Mouse (Mus musculus): ENCODE results near the gene Gm17660. TPM values are rescaled to one million over a fixed set of nuclear protein-coding genes. Genes with fewer than 3 reads are reported as not detected.
A peak's percentile ranks its signal among the peaks of the same experiment; 100 is the strongest.

The Gm17660 gene
- polyA plus RNA-seq, 1 experiment from 2014 or later = not detected

DNA sequence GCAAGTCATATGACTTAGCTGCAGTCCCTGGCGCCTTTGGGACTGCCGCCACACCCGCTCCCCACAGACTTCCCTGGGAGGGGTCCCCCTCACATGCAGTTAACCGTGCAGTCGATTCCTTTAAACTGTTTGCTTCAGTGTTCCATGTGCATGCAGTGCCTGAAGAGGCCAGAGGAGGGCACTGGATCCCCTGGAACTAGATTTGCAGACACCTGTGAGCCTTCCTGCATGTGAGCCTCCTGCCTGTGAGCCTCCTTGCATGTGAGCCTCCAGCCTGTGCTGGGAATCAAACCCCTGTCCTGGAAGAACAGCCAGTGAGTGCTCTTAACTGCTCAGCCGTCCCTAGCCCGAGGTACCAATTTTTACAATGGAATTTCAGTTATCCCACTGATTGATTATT, 8.7 kb downstream of the Gm17660 start:
- H3K9ac ChIP-seq (ENCODE audit: low read depth, low read length) = no peak overlapping the region
- no peak overlapping the region for H3K4me2 ChIP-seq (ENCODE audit: low read depth, low read length)
- H3K9me3 ChIP-seq (ENCODE audit: control insufficient read depth, low read length) = no peaks in the 10 kb centered on the region
- 0 out of 2 replicates have a peak, but pooled peaks cover 4% of the 10 kb centered on the region for H3K36me3 ChIP-seq (ENCODE audit: control insufficient read depth, insufficient read depth, low read length)
- WGBS = 94% methylated on average over 7 of the region's 7 CpGs
- no peak for ATAC-seq
- H3K27ac ChIP-seq (ENCODE audit: low read length) = no peak overlapping the region
- no peaks in the 10 kb centered on the region for H3K27me3 ChIP-seq (replicated peaks; ENCODE audit: control insufficient read depth, insufficient read depth, low read length)
- 0 out of 2 replicates have a peak, but pooled peaks cover 2% of the 10 kb centered on the region for H3K4me1 ChIP-seq (ENCODE audit: control insufficient read depth, insufficient read depth, low read length)
- no peak overlapping the region for H3K4me3 ChIP-seq (ENCODE audit: low read length)

DNA sequence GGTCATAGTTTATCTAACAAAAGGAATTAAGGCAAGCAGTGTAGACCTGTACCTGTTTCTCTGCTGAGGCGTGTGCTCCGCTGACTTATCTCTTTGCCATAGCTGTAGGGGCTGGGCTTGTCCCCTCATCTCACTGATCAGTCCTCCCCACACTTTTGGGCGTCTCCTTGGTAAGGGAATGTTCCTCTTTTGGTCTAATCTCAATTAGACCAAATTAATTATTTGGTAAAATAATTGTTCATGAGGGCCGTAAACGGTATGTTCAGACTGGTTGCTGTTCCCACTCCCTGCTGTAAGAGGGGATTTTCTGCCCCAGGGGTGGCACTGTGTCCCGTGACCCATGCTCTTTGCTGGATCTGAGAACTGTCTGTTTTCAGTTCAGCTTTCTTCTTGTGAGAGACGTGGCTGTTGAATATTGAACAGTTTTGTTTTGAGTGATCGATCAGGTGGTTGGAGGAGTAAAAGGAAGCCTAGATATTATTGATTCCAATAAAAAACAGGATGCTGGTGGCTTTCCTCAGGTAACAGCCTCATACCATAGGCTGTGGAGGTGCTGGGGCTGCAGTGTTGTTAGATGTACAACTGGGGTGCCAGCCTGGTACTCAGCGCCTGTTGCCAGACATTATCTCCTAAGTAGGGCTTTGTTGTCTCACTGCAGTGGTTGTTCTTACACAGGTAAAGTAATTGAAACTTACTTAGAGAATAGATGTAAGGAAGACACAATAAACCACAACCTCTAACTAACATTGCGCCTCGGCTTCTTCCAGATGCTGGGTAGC, 14.4 kb downstream of the Gm17660 start:
- Histone ChIP-seq H3K4me3 (ENCODE audit: low read length) (no peak overlapping the region), H3K9ac (ENCODE audit: low read depth, low read length) (no peak overlapping the region), H3K27me3 (replicated peaks; ENCODE audit: control insufficient read depth, insufficient read depth, low read length) (no peaks in the 10 kb centered on the region), H3K9me3 (ENCODE audit: control insufficient read depth, low read length) (no peaks in the 10 kb centered on the region), H3K4me2 (ENCODE audit: low read depth, low read length) (no peak overlapping the region), H3K36me3 (ENCODE audit: control insufficient read depth, insufficient read depth, low read length) (peaks cover 12% of the 10 kb centered on the region), H3K27ac (ENCODE audit: low read length) (no peak overlapping the region), H3K4me1 (ENCODE audit: control insufficient read depth, insufficient read depth, low read length) (no peaks in the 10 kb centered on the region)
- ATAC-seq = peak; percentile 70; the same call in 1 of the 2 replicates
- WGBS = 91% methylated on average over 11 of the region's 11 CpGs

DNA sequence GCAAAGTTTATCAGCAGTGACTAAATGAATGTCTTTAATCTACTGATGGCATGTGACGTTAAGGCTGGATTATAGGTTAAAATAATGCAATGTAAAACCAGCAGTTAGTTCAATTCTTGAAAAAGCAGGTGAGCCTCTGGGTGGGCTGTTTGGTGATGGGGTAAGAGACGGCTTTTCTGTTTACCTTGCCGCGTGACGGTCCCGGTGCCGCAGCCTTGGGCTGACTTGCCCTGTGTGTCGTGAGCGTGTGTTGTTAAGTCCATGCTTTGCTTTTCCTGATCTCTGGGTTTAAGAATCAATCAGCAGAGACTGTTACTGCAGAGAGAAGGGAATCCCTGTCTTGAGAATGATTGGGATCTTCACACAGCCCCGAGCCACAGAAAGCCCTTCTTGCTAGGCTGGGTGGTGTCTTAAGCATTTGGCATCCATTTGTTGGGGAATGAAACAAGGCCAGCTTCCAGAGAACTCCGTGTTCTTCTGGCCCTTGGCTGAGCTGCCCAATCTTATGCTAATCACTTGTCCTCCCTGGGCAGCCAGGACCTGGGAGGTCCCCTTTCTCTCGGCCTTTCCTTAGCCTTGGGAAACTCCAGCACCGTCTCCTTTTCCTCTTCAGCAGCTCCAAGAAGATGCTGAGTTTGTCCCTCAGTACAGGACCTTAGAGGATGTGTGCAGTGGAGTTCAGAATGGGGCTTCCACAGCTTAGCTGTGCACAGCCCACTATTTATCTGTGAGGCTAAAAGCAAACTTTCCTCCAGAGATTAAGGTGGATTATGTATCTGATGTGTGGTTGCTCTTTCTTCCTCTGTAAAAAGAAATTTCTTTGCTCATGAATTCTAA, 15.3 kb downstream of the Gm17660 start:
- Histone ChIP-seq H3K9me3 (ENCODE audit: control insufficient read depth, low read length) (no peaks in the 10 kb centered on the region), H3K36me3 (ENCODE audit: control insufficient read depth, insufficient read depth, low read length) (peaks cover 12% of the 10 kb centered on the region), H3K9ac (ENCODE audit: low read depth, low read length) (no peak overlapping the region), H3K4me1 (ENCODE audit: control insufficient read depth, insufficient read depth, low read length) (no peaks in the 10 kb centered on the region), H3K4me2 (ENCODE audit: low read depth, low read length) (no peak overlapping the region), H3K27me3 (replicated peaks; ENCODE audit: control insufficient read depth, insufficient read depth, low read length) (no peaks in the 10 kb centered on the region), H3K27ac (ENCODE audit: low read length) (no peak overlapping the region), H3K4me3 (ENCODE audit: low read length) (no peak overlapping the region)
- WGBS = 86% methylated on average over 13 of the region's 13 CpGs
- ATAC-seq = no peak

DNA sequence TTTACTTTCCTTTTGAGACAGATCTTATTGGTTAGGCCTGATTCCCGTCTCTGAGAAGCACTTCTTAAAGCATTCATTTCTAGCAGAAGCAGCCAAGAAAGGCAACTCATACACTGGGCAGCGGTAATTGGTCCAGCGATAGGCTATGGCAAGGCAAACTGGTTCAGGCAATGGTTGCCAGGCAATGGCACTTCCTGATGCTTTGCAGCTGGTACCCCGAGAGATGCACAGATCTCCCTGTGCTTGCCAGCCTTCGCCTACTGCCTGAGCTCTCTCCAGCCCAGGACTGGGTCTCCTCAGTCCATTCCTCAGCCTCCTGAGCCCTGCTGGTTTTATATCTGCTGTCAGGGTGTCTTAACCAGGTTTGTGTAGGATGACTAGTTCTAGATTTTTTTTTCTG, 17.0 kb downstream of the Gm17660 start:
- ATAC-seq = no peak
- Histone ChIP-seq H3K27me3 (replicated peaks; ENCODE audit: control insufficient read depth, insufficient read depth, low read length) (no peaks in the 10 kb centered on the region), H3K4me2 (ENCODE audit: low read depth, low read length) (no peak overlapping the region), H3K27ac (ENCODE audit: low read length) (no peak overlapping the region), H3K9ac (ENCODE audit: low read depth, low read length) (no peak overlapping the region), H3K9me3 (ENCODE audit: control insufficient read depth, low read length) (no peaks in the 10 kb centered on the region), H3K4me1 (ENCODE audit: control insufficient read depth, insufficient read depth, low read length) (no peaks in the 10 kb centered on the region), H3K4me3 (ENCODE audit: low read length) (no peak overlapping the region), H3K36me3 (ENCODE audit: control insufficient read depth, insufficient read depth, low read length) (peaks cover 12% of the 10 kb centered on the region)
- 84% methylated on average over 5 of the region's 5 CpGs for WGBS

DNA sequence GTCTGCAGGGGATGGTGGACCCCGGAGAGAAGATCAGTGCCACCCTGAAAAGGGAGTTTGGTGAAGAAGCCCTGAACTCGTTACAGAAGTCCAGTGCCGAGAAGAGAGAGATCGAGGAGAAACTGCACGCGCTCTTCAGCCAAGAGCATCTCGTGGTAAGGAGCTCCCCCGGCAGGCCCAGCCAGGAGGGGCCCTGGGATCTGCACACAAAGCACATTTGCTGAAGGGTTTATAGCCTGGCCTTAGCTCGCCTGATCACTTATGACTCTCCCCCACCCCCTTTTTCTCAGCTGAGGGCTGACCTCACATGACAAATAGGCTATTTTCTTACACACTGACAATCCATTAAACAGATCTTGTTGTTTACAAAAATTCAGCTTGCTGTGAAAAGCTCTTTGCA, 17.8 kb downstream of the Gm17660 start:
- H3K4me2 ChIP-seq (ENCODE audit: low read depth, low read length) = no peak overlapping the region
- no peak overlapping the region for H3K4me3 ChIP-seq (ENCODE audit: low read length)
- H3K27me3 ChIP-seq (replicated peaks; ENCODE audit: control insufficient read depth, insufficient read depth, low read length) = no peaks in the 10 kb centered on the region
- H3K27ac ChIP-seq (ENCODE audit: low read length) = no peak overlapping the region
- 64% methylated on average over 9 of the region's 9 CpGs for WGBS
- H3K9ac ChIP-seq (ENCODE audit: low read depth, low read length) = no peak overlapping the region
- peaks cover 8% of the 10 kb centered on the region for H3K36me3 ChIP-seq (ENCODE audit: control insufficient read depth, insufficient read depth, low read length)
- H3K4me1 ChIP-seq (ENCODE audit: control insufficient read depth, insufficient read depth, low read length) = no peaks in the 10 kb centered on the region
- no peaks in the 10 kb centered on the region for H3K9me3 ChIP-seq (ENCODE audit: control insufficient read depth, low read length)
- ATAC-seq = peak; percentile 44; the same call in 1 of the 2 replicates

DNA sequence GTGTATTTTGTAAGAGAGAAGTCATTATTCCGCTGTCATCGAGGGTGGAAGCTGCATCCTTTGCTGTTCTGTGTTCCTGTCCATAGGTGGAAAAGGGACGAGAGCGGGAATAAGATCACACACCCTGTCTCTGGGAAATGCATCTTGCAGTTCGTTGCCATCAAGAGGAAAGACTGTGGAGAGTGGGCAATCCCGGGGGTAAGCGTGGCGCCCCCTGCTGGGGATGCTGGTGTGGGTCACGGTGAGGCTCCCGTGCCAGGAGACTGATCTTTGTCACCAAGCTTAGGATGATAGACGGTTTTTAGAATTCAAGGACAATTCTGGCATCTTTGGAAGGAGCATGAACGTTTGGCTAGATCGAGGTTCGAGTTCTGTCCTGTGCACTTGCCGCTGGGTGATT, 19.4 kb downstream of the Gm17660 start:
- WGBS = 66% methylated on average over 15 of the region's 15 CpGs
- Histone ChIP-seq H3K4me2 (ENCODE audit: low read depth, low read length) (no peak overlapping the region), H3K36me3 (ENCODE audit: control insufficient read depth, insufficient read depth, low read length) (peaks cover 8% of the 10 kb centered on the region), H3K27me3 (replicated peaks; ENCODE audit: control insufficient read depth, insufficient read depth, low read length) (no peaks in the 10 kb centered on the region), H3K9ac (ENCODE audit: low read depth, low read length) (no peak overlapping the region), H3K9me3 (ENCODE audit: control insufficient read depth, low read length) (no peaks in the 10 kb centered on the region), H3K4me3 (ENCODE audit: low read length) (no peak overlapping the region), H3K27ac (ENCODE audit: low read length) (no peak overlapping the region), H3K4me1 (ENCODE audit: control insufficient read depth, insufficient read depth, low read length) (no peaks in the 10 kb centered on the region)
- no peak for ATAC-seq

DNA sequence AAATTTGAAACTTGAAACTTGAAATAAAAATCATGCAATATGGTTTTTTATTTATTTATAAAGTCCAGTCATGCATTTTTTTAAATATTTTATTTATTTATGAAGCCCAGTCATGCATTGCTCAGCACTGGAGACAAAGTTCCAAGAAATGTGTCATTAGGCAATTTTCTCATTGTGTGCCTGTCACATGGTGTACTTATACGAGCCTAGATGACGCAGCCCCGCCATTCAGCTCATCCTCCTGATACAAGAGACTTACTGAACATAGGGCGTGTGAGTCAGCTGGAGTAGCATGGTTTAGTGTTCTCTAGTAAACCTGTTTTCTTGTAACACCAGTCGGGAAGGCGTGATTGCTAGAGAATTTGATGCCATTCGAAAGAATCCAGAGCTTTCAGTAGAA, 21.1 kb downstream of the Gm17660 start:
- H3K27ac ChIP-seq (ENCODE audit: low read length) = no peak overlapping the region
- no peak overlapping the region for H3K4me2 ChIP-seq (ENCODE audit: low read depth, low read length)
- WGBS = 81% methylated on average over 7 of the region's 7 CpGs
- peak; percentile 69 for ATAC-seq
- H3K9ac ChIP-seq (ENCODE audit: low read depth, low read length) = no peak overlapping the region
- H3K9me3 ChIP-seq (ENCODE audit: control insufficient read depth, low read length) = no peaks in the 10 kb centered on the region
- H3K4me3 ChIP-seq (ENCODE audit: low read length) = no peak overlapping the region
- H3K27me3 ChIP-seq (replicated peaks; ENCODE audit: control insufficient read depth, insufficient read depth, low read length) = no peaks in the 10 kb centered on the region
- H3K36me3 ChIP-seq (ENCODE audit: control insufficient read depth, insufficient read depth, low read length) = peaks cover 8% of the 10 kb centered on the region; the same call in 1 of the 2 replicates
- no peaks in the 10 kb centered on the region for H3K4me1 ChIP-seq (ENCODE audit: control insufficient read depth, insufficient read depth, low read length)

DNA sequence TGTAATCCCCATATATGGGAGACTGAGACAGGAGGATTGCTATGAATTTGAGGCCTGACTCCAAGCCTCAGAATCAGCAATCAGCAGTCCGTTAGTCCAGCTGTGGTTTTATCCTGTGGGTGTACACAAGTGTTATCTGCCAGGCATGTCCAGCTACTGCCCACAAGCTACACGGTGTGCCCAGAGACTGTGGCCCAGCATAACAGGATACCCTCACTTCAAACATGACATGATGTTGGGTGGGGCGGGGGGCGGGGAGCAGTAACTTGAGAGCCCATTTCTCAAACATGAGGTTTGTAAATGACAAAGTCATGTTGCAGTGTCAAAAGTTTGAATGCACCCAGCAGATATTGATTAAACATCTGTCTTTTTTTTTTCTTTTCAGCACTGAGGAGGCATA, 21.6 kb downstream of the Gm17660 start:
- H3K27me3 ChIP-seq (replicated peaks; ENCODE audit: control insufficient read depth, insufficient read depth, low read length) = no peaks in the 10 kb centered on the region
- no peak for ATAC-seq
- no peak overlapping the region for H3K4me2 ChIP-seq (ENCODE audit: low read depth, low read length)
- no peak overlapping the region for H3K9ac ChIP-seq (ENCODE audit: low read depth, low read length)
- H3K9me3 ChIP-seq (ENCODE audit: control insufficient read depth, low read length) = no peaks in the 10 kb centered on the region
- H3K27ac ChIP-seq (ENCODE audit: low read length) = no peak overlapping the region
- H3K4me3 ChIP-seq (ENCODE audit: low read length) = no peak overlapping the region
- H3K4me1 ChIP-seq (ENCODE audit: control insufficient read depth, insufficient read depth, low read length) = no peaks in the 10 kb centered on the region
- WGBS = 89% methylated on average over 4 of the region's 4 CpGs
- H3K36me3 ChIP-seq (ENCODE audit: control insufficient read depth, insufficient read depth, low read length) = peaks cover 10% of the 10 kb centered on the region; the same call in 1 of the 2 replicates

DNA sequence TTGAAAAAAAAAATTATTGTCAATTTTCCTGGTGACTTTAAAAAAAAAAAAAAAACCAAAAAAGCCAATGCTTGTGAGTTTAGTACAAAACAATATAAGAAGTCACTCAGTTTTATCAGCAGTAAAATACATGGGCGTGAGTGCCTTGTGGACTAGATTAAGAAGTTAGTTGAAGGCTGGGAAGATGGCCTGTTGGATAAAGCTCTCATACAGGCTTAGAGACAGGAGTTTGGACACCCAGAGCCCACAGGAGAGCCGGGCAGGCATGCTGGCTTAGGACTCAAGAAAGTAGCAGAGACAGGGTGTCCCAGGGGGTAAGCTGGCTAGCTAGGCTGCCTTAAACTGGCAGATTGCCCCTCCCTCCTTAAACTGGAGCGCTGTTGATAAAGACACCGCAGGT, 22.5 kb downstream of the Gm17660 start:
- peaks cover 10% of the 10 kb centered on the region; the same call in 1 of the 2 replicates for H3K36me3 ChIP-seq (ENCODE audit: control insufficient read depth, insufficient read depth, low read length)
- H3K4me1 ChIP-seq (ENCODE audit: control insufficient read depth, insufficient read depth, low read length) = no peaks in the 10 kb centered on the region
- H3K9me3 ChIP-seq (ENCODE audit: control insufficient read depth, low read length) = no peaks in the 10 kb centered on the region
- WGBS = 94% methylated on average over 4 of the region's 4 CpGs
- no peak overlapping the region for H3K27ac ChIP-seq (ENCODE audit: low read length)
- H3K27me3 ChIP-seq (replicated peaks; ENCODE audit: control insufficient read depth, insufficient read depth, low read length) = no peaks in the 10 kb centered on the region
- H3K4me2 ChIP-seq (ENCODE audit: low read depth, low read length) = no peak overlapping the region
- no peak overlapping the region for H3K9ac ChIP-seq (ENCODE audit: low read depth, low read length)
- no peak overlapping the region for H3K4me3 ChIP-seq (ENCODE audit: low read length)
- ATAC-seq = no peak

Measured in intestine, embryonic 16.5 days (tissue).